Mouse (Mus musculus): ENCODE measurements around the gene Msl3l2. TPM values are rescaled to one million over a fixed set of nuclear protein-coding genes. Genes with fewer than 3 reads are reported as not detected.

The Msl3l2 gene
- 2.4 TPM in 2 replicates for polyA plus RNA-seq (2015; fragmentation: Nextera tagmentation; extraction: Ambion mirVana)

GRCm38 (mm10) chr10:56106333-56106995 lies at the start of gene Msl3l2:
Gene Msl3l2, plus strand, starts transcription at chr10:56106917.
- Histone ChIP-seq H3K9ac (ENCODE audit: low read depth, low read length) (peak within 1 kb of the TSS; percentile 53), H3K4me3 (ENCODE audit: low read depth, low read length) (peak within 1 kb of the TSS; percentile 41), H3K27me3 (replicated peaks; ENCODE audit: control insufficient read depth, insufficient read depth, low read length) (no peaks in the 10 kb centered on the region), H3K4me2 (replicated peaks; ENCODE audit: low read depth) (peak within 1 kb of the TSS; percentile 65), H3K9me3 (ENCODE audit: control insufficient read depth) (no peaks in the 10 kb centered on the region), H3K4me1 (replicated peaks; ENCODE audit: control insufficient read depth, insufficient read depth, low read length) (no peaks in the 10 kb centered on the region), H3K36me3 (ENCODE audit: control insufficient read depth, insufficient read depth) (no peaks in the 10 kb centered on the region), H3K27ac (ENCODE audit: low read depth, low read length) (no peak within 1 kb of the TSS; the same call in 1 of the 2 replicates)
- TF ChIP-seq CTCF (IDR thresholded peaks at IDR 0.05; ENCODE audit: low read depth), result peak; percentile 87
- WGBS, result 26% methylated on average over 18 of the region's 18 CpGs
- peak; percentile 94 for ATAC-seq

DNA sequence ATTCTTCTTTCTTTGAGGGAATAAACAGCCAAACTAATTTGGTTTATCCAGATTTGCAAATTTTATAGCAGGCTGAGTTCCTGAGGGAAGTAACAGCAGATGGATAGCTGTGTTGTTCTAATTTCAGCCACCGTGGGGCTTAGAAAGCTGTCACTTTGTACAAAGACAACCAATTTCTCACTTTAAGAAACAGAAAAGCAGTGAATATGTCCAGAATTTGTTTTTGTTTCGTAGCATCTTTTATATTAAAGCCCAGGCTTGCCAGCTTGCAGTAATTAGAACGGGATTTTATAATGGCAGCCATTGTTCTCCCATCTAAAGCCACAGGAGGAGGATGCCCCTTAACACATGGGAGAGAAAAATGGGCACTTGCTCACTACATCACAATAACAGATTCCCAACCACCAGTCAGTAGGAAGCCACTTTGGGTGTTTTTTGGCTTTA lies 47.7 kb upstream of the Msl3l2 start:
- Histone ChIP-seq H3K9ac (ENCODE audit: low read depth, low read length) (no peak overlapping the region), H3K4me2 (replicated peaks; ENCODE audit: low read depth) (no peak overlapping the region), H3K4me1 (replicated peaks; ENCODE audit: control insufficient read depth, insufficient read depth, low read length) (no peaks in the 10 kb centered on the region), H3K9me3 (ENCODE audit: control insufficient read depth) (no peaks in the 10 kb centered on the region), H3K4me3 (ENCODE audit: low read depth, low read length) (no peak overlapping the region), H3K36me3 (ENCODE audit: control insufficient read depth, insufficient read depth) (no peaks in the 10 kb centered on the region), H3K27me3 (replicated peaks; ENCODE audit: control insufficient read depth, insufficient read depth, low read length) (no peaks in the 10 kb centered on the region), H3K27ac (ENCODE audit: low read depth, low read length) (no peak overlapping the region)
- ATAC-seq, result no peak
- 76% methylated on average over 3 of the region's 3 CpGs for WGBS
- no peak for TF ChIP-seq CTCF (IDR thresholded peaks at IDR 0.05; ENCODE audit: low read depth)

GRCm38 (mm10) chr10:56061238-56061830 lies 45.4 kb upstream of the Msl3l2 start:
- no peak overlapping the region for H3K4me2 ChIP-seq (replicated peaks; ENCODE audit: low read depth)
- H3K9me3 ChIP-seq (ENCODE audit: control insufficient read depth), result no peaks in the 10 kb centered on the region
- ATAC-seq, result no peak
- H3K27ac ChIP-seq (ENCODE audit: low read depth, low read length), result no peak overlapping the region
- H3K36me3 ChIP-seq (ENCODE audit: control insufficient read depth, insufficient read depth), result no peaks in the 10 kb centered on the region
- no peaks in the 10 kb centered on the region for H3K4me1 ChIP-seq (replicated peaks; ENCODE audit: control insufficient read depth, insufficient read depth, low read length)
- H3K27me3 ChIP-seq (replicated peaks; ENCODE audit: control insufficient read depth, insufficient read depth, low read length), result no peaks in the 10 kb centered on the region
- 93% methylated on average over 2 of the region's 2 CpGs for WGBS
- TF ChIP-seq CTCF (IDR thresholded peaks at IDR 0.05; ENCODE audit: low read depth), result no peak
- H3K4me3 ChIP-seq (ENCODE audit: low read depth, low read length), result no peak overlapping the region
- H3K9ac ChIP-seq (ENCODE audit: low read depth, low read length), result no peak overlapping the region

DNA sequence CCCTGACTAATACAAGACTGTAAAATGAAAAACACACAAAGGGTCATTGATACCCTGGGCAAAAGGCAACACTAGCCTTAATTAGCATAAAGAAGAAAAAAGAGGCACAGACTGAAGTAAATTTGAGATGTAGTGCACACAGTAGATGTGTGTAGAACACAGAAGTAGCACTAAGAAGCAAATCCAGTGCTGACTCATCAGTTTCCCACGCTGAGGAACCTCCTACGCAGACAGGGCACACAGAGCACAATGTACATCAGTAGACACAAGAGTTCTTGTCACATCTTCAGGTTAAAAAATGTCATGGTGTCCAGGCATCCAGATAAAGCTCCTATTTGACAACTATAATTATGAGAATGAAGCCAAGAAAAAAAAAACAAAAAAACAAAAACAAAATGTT lies 44.0 kb upstream of the Msl3l2 start:
- no peak overlapping the region for H3K9ac ChIP-seq (ENCODE audit: low read depth, low read length)
- WGBS, result 79% methylated on average over 2 of the region's 2 CpGs
- no peak overlapping the region for H3K27ac ChIP-seq (ENCODE audit: low read depth, low read length)
- TF ChIP-seq CTCF (IDR thresholded peaks at IDR 0.05; ENCODE audit: low read depth), result no peak
- no peaks in the 10 kb centered on the region for H3K4me1 ChIP-seq (replicated peaks; ENCODE audit: control insufficient read depth, insufficient read depth, low read length)
- no peaks in the 10 kb centered on the region for H3K9me3 ChIP-seq (ENCODE audit: control insufficient read depth)
- H3K36me3 ChIP-seq (ENCODE audit: control insufficient read depth, insufficient read depth), result no peaks in the 10 kb centered on the region
- no peaks in the 10 kb centered on the region for H3K27me3 ChIP-seq (replicated peaks; ENCODE audit: control insufficient read depth, insufficient read depth, low read length)
- no peak for ATAC-seq
- no peak overlapping the region for H3K4me2 ChIP-seq (replicated peaks; ENCODE audit: low read depth)
- no peak overlapping the region for H3K4me3 ChIP-seq (ENCODE audit: low read depth, low read length)

GRCm38 (mm10) chr10:56089714-56090113 lies 17.0 kb upstream of the Msl3l2 start:
- no peak overlapping the region for H3K9ac ChIP-seq (ENCODE audit: low read depth, low read length)
- no peak overlapping the region for H3K4me3 ChIP-seq (ENCODE audit: low read depth, low read length)
- no peak overlapping the region for H3K4me2 ChIP-seq (replicated peaks; ENCODE audit: low read depth)
- no peak for TF ChIP-seq CTCF (IDR thresholded peaks at IDR 0.05; ENCODE audit: low read depth)
- WGBS, result 82% methylated on average over 4 of the region's 4 CpGs
- H3K36me3 ChIP-seq (ENCODE audit: control insufficient read depth, insufficient read depth), result no peaks in the 10 kb centered on the region
- H3K4me1 ChIP-seq (replicated peaks; ENCODE audit: control insufficient read depth, insufficient read depth, low read length), result no peaks in the 10 kb centered on the region
- no peaks in the 10 kb centered on the region for H3K27me3 ChIP-seq (replicated peaks; ENCODE audit: control insufficient read depth, insufficient read depth, low read length)
- ATAC-seq, result no peak
- no peaks in the 10 kb centered on the region for H3K9me3 ChIP-seq (ENCODE audit: control insufficient read depth)
- H3K27ac ChIP-seq (ENCODE audit: low read depth, low read length), result no peak overlapping the region

DNA sequence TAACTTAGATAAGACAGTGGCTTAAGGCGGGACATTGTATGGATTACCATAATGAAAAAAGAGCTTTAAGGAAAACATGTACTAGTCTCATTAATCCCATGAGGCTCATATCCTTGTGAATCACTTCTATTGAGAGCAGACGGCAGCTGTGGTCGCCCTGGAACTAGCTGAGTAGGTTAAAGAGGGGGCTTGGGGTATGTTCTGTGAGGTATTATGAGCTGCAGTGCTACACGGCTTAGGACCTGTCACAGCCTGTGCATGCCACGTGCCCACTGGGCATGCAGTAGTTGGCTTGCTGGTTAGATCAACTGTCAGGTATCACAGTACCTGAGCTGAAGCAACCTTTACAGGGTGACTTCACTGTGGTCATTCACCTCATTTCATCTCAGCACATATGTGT lies 12.1 kb upstream of the Msl3l2 start:
- 92% methylated on average over 5 of the region's 5 CpGs for WGBS

More for the DNA sequence above, 12.1 kb upstream of the Msl3l2 start:
- no peaks in the 10 kb centered on the region for H3K27me3 ChIP-seq (replicated peaks; ENCODE audit: control insufficient read depth, insufficient read depth, low read length)
- no peak for TF ChIP-seq CTCF (IDR thresholded peaks at IDR 0.05; ENCODE audit: low read depth)
- no peak overlapping the region for H3K4me2 ChIP-seq (replicated peaks; ENCODE audit: low read depth)
- no peaks in the 10 kb centered on the region for H3K9me3 ChIP-seq (ENCODE audit: control insufficient read depth)
- no peaks in the 10 kb centered on the region for H3K4me1 ChIP-seq (replicated peaks; ENCODE audit: control insufficient read depth, insufficient read depth, low read length)
- no peaks in the 10 kb centered on the region for H3K36me3 ChIP-seq (ENCODE audit: control insufficient read depth, insufficient read depth)
- H3K27ac ChIP-seq (ENCODE audit: low read depth, low read length), result no peak overlapping the region
- no peak for ATAC-seq
- H3K4me3 ChIP-seq (ENCODE audit: low read depth, low read length), result no peak overlapping the region
- no peak overlapping the region for H3K9ac ChIP-seq (ENCODE audit: low read depth, low read length)
